Mouse (Mus musculus): ENCODE results near the gene Mtfr1l. TPM values are rescaled to one million over a fixed set of nuclear protein-coding genes. Genes with fewer than 3 reads are reported as not detected.

Gene Mtfr1l
- 10 to 100 TPM; 60.6 to 66.1 TPM for total RNA-seq (2021)
- long read RNA-seq, experiment 1, transcript Mtfr1l-202 (7 exons, 1,969 nt): major isoform, 41 of 102 reads
- long read RNA-seq, experiment 1, transcript Mtfr1l-201 (7 exons, 2,025 nt): minor isoform, 30 of 102 reads
- long read RNA-seq, experiment 1, partial matches to known transcripts: 18 of 102 reads
- long read RNA-seq, experiment 1, other reads (novel, unspliced or antisense): 13 of 102 reads
- long read RNA-seq, experiment 2, transcript Mtfr1l-201 (7 exons, 2,025 nt): minor isoform, 23 of 94 reads
- long read RNA-seq, experiment 2, transcript Mtfr1l-202 (7 exons, 1,969 nt): major isoform, 29 of 94 reads
- long read RNA-seq, experiment 2, partial matches to known transcripts: 26 of 94 reads
- long read RNA-seq, experiment 2, other reads (novel, unspliced or antisense): 16 of 94 reads

- intact Hi-C loops (cut with DNase I): no loop called here
- peak; percentile 96 for DNase-seq (ENCODE audit: extremely low spot score in 1 of 2, low spot score in 2 of 2)
- Histone ChIP-seq H3K27ac (peak within 1 kb of the TSS; percentile 84), H3K4me3 (peak within 1 kb of the TSS; percentile 98)
- TF ChIP-seq CTCF (IDR thresholded peaks at IDR 0.05): no peak
Measured at GRCm38 (mm10) chr4:134534932-134535786, at the start of gene Mtfr1l. Gene Mtfr1l, minus strand, starts transcription at chr4:134535387.

GRCm38 (mm10) chr4:134583513-134583912 is 48.3 kb upstream of the Mtfr1l start:
- intact Hi-C loops (cut with DNase I): loop anchor here (5.0 kb wide), 1 partner anchor 119 kb away; the partner anchor contains the start of gene Man1c1
- no peak overlapping the region for H3K27ac ChIP-seq
- H3K4me3 ChIP-seq: no peak overlapping the region
- DNase-seq (ENCODE audit: extremely low spot score in 1 of 2, low spot score in 2 of 2): no peak
- peak; percentile 52 for TF ChIP-seq CTCF (IDR thresholded peaks at IDR 0.05)

- no peak for TF ChIP-seq CTCF (IDR thresholded peaks at IDR 0.05)
- no peak for DNase-seq (ENCODE audit: extremely low spot score in 1 of 2, low spot score in 2 of 2)
- Histone ChIP-seq H3K4me3 (no peak overlapping the region), H3K27ac (peak overlapping the region; percentile 69)
- intact Hi-C loops (cut with DNase I): loop anchor here (2.0 to 5.0 kb wide), 2 partner anchors 49 to 121 kb away; partner anchors contain the start of gene Man1c1
Measured at GRCm38 (mm10) chr4:134581365-134581764, 46.2 kb upstream of the Mtfr1l start.

- peak; percentile 55 to 66 for DNase-seq (ENCODE audit: extremely low spot score in 1 of 2, low spot score in 2 of 2)
- TF ChIP-seq CTCF (IDR thresholded peaks at IDR 0.05): no peak; the same call in 1 of the 2 replicates
- Histone ChIP-seq H3K4me3 (no peak overlapping the region), H3K27ac (peak overlapping the region; percentile 69)
- intact Hi-C loops (cut with DNase I): loop anchor here (2.0 to 5.0 kb wide), 2 partner anchors 50 to 122 kb away; partner anchors contain the start of gene Man1c1
Measured at GRCm38 (mm10) chr4:134580351-134581148, 45.4 kb upstream of the Mtfr1l start.

GRCm38 (mm10) chr4:134579620-134580019 is 44.4 kb upstream of the Mtfr1l start:
- intact Hi-C loops (cut with DNase I): loop anchor here (2.0 to 5.0 kb wide), 2 partner anchors 51 to 123 kb away; partner anchors contain the start of gene Man1c1
- TF ChIP-seq CTCF (IDR thresholded peaks at IDR 0.05): no peak
- no peak overlapping the region for H3K4me3 ChIP-seq
- DNase-seq (ENCODE audit: extremely low spot score in 1 of 2, low spot score in 2 of 2): no peak
- peak overlapping the region; percentile 69 for H3K27ac ChIP-seq

- H3K27ac ChIP-seq: no peak overlapping the region
- intact Hi-C loops (cut with DNase I): no loop called here
- no peak overlapping the region for H3K4me3 ChIP-seq
- DNase-seq (ENCODE audit: extremely low spot score in 1 of 2, low spot score in 2 of 2): no peak
- no peak; the same call in 1 of the 2 replicates for TF ChIP-seq CTCF (IDR thresholded peaks at IDR 0.05)
Measured at GRCm38 (mm10) chr4:134579212-134579611, 44.0 kb upstream of the Mtfr1l start.

GRCm38 (mm10) chr4:134578407-134578806 is 43.2 kb upstream of the Mtfr1l start:
- TF ChIP-seq CTCF (IDR thresholded peaks at IDR 0.05): no peak
- intact Hi-C loops (cut with DNase I): no loop called here
- Histone ChIP-seq H3K27ac (no peak overlapping the region), H3K4me3 (no peak overlapping the region)
- peak in 1 of 2 experiments; percentile 43 for DNase-seq (ENCODE audit: extremely low spot score in 1 of 2, low spot score in 2 of 2)

- TF ChIP-seq CTCF (IDR thresholded peaks at IDR 0.05): no peak
- no peak for DNase-seq (ENCODE audit: extremely low spot score in 1 of 2, low spot score in 2 of 2)
- intact Hi-C loops (cut with DNase I): no loop called here
- no peak overlapping the region for H3K27ac ChIP-seq
- no peak overlapping the region for H3K4me3 ChIP-seq
Measured at GRCm38 (mm10) chr4:134577281-134577680, 42.1 kb upstream of the Mtfr1l start.

GRCm38 (mm10) chr4:134575486-134575885 is 40.3 kb upstream of the Mtfr1l start:
- DNase-seq (ENCODE audit: extremely low spot score in 1 of 2, low spot score in 2 of 2): no peak
- Histone ChIP-seq H3K27ac (no peak overlapping the region), H3K4me3 (no peak overlapping the region)
- intact Hi-C loops (cut with DNase I): no loop called here
- no peak for TF ChIP-seq CTCF (IDR thresholded peaks at IDR 0.05)

GRCm38 (mm10) chr4:134572449-134573300 is 37.5 kb upstream of the Mtfr1l start:
- intact Hi-C loops (cut with DNase I): no loop called here
- Histone ChIP-seq H3K4me3 (no peak overlapping the region), H3K27ac (no peak overlapping the region)
- no peak for TF ChIP-seq CTCF (IDR thresholded peaks at IDR 0.05)
- no peak for DNase-seq (ENCODE audit: extremely low spot score in 1 of 2, low spot score in 2 of 2)
